Mouse (Mus musculus): ENCODE measurements around the gene Fgfr3. TPM values are rescaled to one million over a fixed set of nuclear protein-coding genes. Genes with fewer than 3 reads are reported as not detected.

Fgfr3 gene
- polyA plus RNA-seq, 1 experiment from 2014 or later: 64.4 TPM

DNA sequence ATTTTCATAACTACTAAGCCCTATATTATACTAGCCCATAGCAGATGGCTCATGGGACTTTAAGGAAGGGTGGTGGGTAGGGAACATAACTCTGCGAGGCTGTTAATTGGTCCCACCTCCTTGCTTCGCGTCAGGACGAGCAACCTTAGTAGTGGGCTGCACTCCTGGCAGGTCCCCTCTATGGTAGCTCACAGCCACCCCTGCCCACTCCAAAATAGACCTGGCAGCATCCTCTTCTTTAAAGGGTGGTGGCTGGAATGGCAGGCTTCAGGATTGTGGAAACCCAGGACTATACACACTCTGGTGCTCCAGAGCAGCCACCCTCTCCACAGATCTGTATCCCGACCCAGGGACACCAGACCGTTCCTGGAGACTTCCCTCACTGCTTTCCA is 61.5 kb downstream of the Fgfr3 start:
- peaks cover 12% of the 10 kb centered on the region for H3K4me1 ChIP-seq (replicated peaks; ENCODE audit: control insufficient read depth, insufficient read depth, low read length)
- no peaks in the 10 kb centered on the region for H3K36me3 ChIP-seq (ENCODE audit: control insufficient read depth, insufficient read depth, low read length)
- peak overlapping the region; percentile 99 for H3K4me3 ChIP-seq (ENCODE audit: low read length)
- peak overlapping the region; percentile 91 for H3K4me2 ChIP-seq (ENCODE audit: low read depth, low read length)
- ATAC-seq (ENCODE audit: low read depth): no peak
- WGBS: 2% methylated on average over 6 of the region's 6 CpGs
- no peaks in the 10 kb centered on the region for H3K27me3 ChIP-seq (ENCODE audit: control insufficient read depth, insufficient read depth, low read depth, low read length)
- peak overlapping the region; percentile 5; the same call in 1 of the 2 replicates for H3K27ac ChIP-seq (ENCODE audit: low read length)
- no peaks in the 10 kb centered on the region for H3K9me3 ChIP-seq (ENCODE audit: control insufficient read depth, low read length)
- H3K9ac ChIP-seq (ENCODE audit: low read length): peak overlapping the region; percentile 86

Other genes with a start within 250 kb of the Fgfr3 start
- gene Fam53a, start 92.0 kb upstream of the Fgfr3 start, polyA plus RNA-seq (2015; fragmentation: Nextera tagmentation; extraction: Ambion mirVana): 44.3 and 53.6 TPM in 2 replicates
- 0.16 and 0.39 TPM in 2 replicates for gene Gm9903, start 91.7 kb upstream of the Fgfr3 start, polyA plus RNA-seq (2015; fragmentation: Nextera tagmentation; extraction: Ambion mirVana)
- 242 and 259 TPM in 2 replicates for gene Slbp, start 69.1 kb upstream of the Fgfr3 start, polyA plus RNA-seq (2015; fragmentation: Nextera tagmentation; extraction: Ambion mirVana)
- gene Tacc3, start 63.5 kb upstream of the Fgfr3 start, polyA plus RNA-seq (2015; fragmentation: Nextera tagmentation; extraction: Ambion mirVana): 190 and 214 TPM in 2 replicates
- gene Tmem129, start 63.3 kb upstream of the Fgfr3 start, polyA plus RNA-seq (2015; fragmentation: Nextera tagmentation; extraction: Ambion mirVana): 41.0 and 41.8 TPM in 2 replicates
- gene Letm1, start 61.1 kb downstream of the Fgfr3 start, polyA plus RNA-seq (2015; fragmentation: Nextera tagmentation; extraction: Ambion mirVana): 33.8 and 41.0 TPM in 2 replicates
- 43.0 and 45.0 TPM in 2 replicates for gene Nsd2, start 99.1 kb downstream of the Fgfr3 start, polyA plus RNA-seq (2015; fragmentation: Nextera tagmentation; extraction: Ambion mirVana)
- gene Nelfa, start 214.7 kb downstream of the Fgfr3 start, polyA plus RNA-seq (2015; fragmentation: Nextera tagmentation; extraction: Ambion mirVana): 51.5 and 53.3 TPM in 2 replicates